Mouse (Mus musculus): ENCODE results near the gene Hist1h2ab. TPM values are rescaled to one million over a fixed set of nuclear protein-coding genes. Genes with fewer than 3 reads are reported as not detected.

Gene Hist1h2ab
- total RNA-seq, 2 experiments from 2014 or later, result 9.2 to 1,996 TPM

GRCm38 (mm10) chr13:23732156-23732804 is 18.6 kb upstream of the Hist1h2ab start:
- peak; percentile 66; the same call in 1 of the 2 replicates for ATAC-seq (replicated peaks; ENCODE audit: poor library complexity, severe bottlenecking)

DNA sequence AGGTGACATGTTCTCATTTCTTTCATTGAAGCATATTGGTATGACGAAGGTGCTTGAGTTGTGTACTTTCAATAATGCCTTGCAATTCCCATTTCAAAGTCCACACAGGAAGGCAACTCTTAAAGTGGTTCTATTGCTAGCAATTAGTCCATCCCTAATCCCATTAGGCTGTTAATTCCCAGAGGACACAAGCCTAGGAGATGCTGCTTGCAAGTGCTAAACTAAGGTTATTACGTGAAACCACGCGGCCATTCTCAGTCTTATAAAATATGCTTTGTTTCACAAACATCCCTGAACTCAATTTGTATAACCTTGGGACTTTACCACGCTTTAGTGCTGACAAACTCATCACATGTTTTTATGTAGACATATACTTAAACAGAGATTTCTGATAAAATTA is 13.8 kb upstream of the Hist1h2ab start:
- no peak for ATAC-seq (replicated peaks; ENCODE audit: poor library complexity, severe bottlenecking)

- no peak for ATAC-seq (replicated peaks; ENCODE audit: poor library complexity, severe bottlenecking)
Measured at GRCm38 (mm10) chr13:23738041-23738440, 12.9 kb upstream of the Hist1h2ab start.

DNA sequence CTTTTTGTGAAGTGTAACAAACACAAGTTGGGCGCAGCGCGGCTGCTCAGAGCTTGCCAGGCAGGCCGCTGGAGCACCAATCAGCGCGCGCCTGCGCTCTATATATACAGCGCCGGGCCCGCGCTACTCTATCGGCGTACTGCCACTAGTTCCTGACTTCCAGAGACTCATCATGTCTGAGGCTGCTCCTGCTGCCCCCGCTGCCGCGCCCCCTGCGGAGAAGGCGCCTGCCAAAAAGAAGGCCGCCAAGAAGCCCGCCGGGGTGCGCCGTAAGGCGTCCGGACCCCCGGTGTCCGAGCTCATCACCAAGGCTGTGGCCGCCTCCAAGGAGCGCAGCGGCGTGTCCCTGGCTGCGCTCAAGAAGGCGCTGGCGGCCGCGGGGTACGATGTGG is 12.3 kb upstream of the Hist1h2ab start, which contains the start of gene Hist1h1c:
Gene Hist1h1c (plus strand): TSS at position 132 of the 392 bp plus-strand sequence.
- ATAC-seq (replicated peaks; ENCODE audit: poor library complexity, severe bottlenecking), result peak; percentile 68

DNA sequence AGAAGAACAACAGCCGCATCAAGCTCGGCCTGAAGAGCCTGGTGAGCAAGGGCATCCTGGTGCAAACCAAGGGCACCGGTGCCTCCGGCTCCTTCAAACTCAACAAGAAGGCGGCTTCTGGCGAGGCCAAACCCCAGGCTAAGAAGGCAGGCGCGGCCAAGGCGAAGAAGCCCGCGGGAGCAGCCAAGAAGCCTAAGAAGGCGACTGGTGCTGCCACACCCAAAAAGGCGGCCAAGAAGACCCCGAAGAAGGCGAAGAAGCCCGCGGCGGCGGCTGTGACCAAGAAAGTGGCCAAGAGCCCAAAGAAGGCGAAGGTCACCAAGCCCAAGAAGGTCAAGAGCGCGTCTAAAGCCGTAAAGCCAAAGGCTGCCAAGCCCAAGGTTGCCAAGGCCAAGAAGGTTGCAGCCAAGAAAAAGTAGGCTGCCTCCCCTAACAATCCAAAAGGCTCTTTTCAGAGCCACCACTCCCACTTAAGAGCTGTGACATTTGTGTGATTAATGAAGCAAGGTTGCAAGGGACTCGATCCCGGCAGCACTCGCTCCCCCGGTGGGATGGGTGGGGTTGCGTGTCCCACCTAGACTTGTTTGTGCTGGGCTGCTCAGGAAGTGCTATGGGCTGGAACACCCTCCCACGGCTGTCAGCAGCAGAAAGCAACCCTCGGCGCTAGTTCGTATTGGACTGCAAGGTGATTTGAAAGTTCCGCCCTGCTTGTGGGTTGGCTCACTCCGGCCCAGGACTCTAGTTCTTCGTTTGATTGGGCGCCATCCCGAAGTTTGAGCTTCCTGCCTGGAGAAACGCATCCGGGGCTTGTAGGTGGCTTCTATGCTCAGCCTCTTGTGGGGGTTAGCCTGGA is 11.6 kb upstream of the Hist1h2ab start:
- ATAC-seq (replicated peaks; ENCODE audit: poor library complexity, severe bottlenecking), result peak; percentile 72

GRCm38 (mm10) chr13:23739922-23740252 is 11.0 kb upstream of the Hist1h2ab start:
- no peak for ATAC-seq (replicated peaks; ENCODE audit: poor library complexity, severe bottlenecking)

GRCm38 (mm10) chr13:23740256-23740840 is 10.6 kb upstream of the Hist1h2ab start:
- no peak for ATAC-seq (replicated peaks; ENCODE audit: poor library complexity, severe bottlenecking)

DNA sequence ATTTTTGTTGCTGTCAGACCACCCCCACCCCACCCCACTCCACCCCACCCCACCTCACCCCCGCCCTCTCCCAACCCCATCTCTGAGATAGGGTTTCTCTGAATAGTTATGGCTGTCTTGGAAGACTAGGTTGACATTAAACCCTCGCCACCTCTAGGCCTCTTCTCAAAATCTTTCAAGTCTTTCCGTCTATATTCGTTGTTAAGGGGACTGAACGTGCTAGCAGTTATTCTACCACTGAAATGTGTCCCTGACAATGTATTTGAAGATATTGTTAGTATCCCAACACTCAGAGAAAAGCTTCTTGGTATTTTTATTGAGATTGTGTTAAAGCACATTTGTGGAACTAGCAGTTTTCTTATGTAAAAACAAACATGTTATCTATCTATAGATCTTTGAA is 10.0 kb upstream of the Hist1h2ab start:
- ATAC-seq (replicated peaks; ENCODE audit: poor library complexity, severe bottlenecking), result no peak

DNA sequence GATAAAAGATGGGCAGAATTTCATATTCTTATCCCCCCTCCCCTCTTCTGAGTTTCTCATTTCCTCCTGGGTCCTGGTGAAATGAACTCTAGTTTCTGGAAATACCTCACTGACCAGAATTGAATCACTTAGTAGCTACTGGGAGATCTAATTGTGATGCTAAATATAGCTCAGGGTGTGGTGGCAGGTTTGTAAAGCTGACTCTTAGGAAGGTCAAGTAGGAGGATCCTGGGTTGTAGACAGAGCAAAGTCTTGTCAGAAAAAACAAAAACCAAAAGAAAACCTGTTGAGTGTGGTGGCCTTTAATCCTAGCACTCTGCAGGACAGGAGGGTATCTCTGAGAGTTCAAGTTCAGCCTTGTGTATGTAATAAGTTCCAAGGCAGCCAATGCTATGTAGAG is 8.9 kb upstream of the Hist1h2ab start:
- no peak for ATAC-seq (replicated peaks; ENCODE audit: poor library complexity, severe bottlenecking)

GRCm38 (mm10) chr13:23743215-23743614 is 7.7 kb upstream of the Hist1h2ab start:
- no peak for ATAC-seq (replicated peaks; ENCODE audit: poor library complexity, severe bottlenecking)

DNA sequence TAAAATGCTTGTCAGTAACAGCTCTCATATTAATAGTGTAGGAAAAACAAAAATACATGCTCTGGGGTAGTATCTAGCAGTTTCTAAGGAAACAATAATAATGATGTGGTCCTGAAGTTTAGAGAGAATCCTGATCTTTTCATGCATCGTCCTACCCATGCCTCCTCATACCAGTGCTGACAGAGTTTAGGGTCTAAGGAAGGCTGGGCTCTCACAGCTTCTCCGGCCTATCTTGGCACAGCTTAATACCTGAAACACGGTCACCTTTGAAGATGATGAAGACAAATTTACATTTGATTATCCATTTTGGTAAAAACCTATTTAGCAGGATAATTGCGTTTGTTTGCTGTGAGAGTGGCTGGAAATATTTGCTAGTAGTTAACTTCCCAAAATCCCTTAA is 7.0 kb upstream of the Hist1h2ab start:
- no peak for ATAC-seq (replicated peaks; ENCODE audit: poor library complexity, severe bottlenecking)

GRCm38 (mm10) chr13:23744421-23745380 is 6.2 kb upstream of the Hist1h2ab start:
- 0 out of 2 replicates have a peak, but pooled peaks have one; percentile 8 for ATAC-seq (replicated peaks; ENCODE audit: poor library complexity, severe bottlenecking)

DNA sequence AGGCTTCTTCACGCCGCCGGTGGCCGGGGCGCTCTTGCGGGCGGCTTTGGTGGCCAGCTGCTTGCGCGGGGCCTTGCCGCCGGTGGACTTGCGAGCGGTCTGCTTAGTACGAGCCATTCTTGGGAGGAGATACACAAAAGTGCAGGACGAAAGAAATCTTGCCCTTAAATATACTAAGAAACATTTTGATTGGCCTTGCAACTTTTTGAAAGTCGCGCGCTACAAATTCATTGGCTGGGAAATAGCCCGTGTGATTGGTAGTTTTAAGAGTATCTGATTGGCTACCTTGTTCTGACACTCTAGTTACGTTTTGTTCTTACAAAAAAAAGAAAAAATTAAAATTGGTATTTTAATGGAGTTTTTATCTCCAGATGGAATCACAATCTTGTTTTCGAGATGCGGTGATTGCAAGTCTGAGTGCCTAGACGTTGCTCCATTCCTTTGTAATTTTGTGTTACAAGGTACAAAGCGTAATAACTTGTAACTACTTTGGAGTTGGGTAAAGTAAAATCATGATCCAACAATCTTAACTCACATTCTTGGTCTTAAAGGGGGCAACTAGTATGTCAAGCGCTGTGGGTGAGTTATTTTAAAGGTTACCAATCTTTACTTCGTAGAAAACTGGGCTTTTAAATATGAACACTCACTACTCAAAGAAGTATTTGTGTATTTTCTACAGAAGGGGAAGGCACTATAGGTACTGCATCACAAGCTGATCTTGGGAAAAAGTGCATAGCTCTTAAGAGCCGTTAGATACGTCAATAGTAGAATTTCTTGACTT is 5.4 kb upstream of the Hist1h2ab start, which contains the start of gene Hist1h3c:
Gene Hist1h3c (minus strand): TSS at position 222 of the 781 bp plus-strand sequence.
- ATAC-seq (replicated peaks; ENCODE audit: poor library complexity, severe bottlenecking), result peak; percentile 50

- peak; percentile 71 for ATAC-seq (replicated peaks; ENCODE audit: poor library complexity, severe bottlenecking)
Measured at GRCm38 (mm10) chr13:23746201-23747080, 4.5 kb upstream of the Hist1h2ab start, which contains the start of gene Hist1h2bb. Hist1h2bb (plus strand) TSS chr13:23746734.

DNA sequence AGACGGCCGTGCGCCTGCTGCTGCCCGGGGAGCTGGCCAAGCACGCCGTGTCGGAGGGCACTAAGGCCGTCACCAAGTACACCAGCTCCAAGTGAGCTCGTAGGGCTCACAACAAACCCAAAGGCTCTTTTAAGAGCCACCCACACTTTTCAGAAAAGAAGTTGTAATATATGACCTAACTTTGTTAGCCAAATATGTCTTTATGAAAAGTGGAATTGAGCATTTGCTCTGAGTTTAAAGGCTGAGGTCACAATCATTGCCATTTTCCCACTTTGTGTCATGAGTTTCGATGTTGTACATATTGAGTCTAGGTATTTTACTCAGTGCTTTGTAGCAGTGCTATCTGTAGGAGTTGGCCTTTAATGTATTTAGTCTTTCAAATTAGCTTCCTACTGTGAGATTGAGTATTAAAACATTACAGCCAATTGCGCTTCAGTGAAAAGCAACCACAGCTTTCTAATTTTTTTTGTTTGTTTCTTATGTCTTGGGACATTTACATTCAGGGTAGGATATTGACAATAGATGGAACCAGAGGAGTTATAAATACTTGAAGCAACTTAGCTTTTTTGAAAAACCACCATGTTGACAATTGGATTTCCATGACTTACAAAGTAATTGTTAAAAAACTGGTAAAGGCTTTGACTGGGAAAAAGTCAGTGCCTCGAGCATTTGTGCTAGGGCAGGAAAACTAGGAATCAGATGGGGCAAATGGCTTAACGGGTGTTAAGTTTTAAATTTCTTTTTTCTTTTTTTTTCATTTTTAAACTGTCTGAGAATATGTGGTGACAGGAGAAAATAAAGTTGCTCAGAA is 3.6 kb upstream of the Hist1h2ab start:
- ATAC-seq (replicated peaks; ENCODE audit: poor library complexity, severe bottlenecking), result peak; percentile 3; the same call in 1 of the 2 replicates

DNA sequence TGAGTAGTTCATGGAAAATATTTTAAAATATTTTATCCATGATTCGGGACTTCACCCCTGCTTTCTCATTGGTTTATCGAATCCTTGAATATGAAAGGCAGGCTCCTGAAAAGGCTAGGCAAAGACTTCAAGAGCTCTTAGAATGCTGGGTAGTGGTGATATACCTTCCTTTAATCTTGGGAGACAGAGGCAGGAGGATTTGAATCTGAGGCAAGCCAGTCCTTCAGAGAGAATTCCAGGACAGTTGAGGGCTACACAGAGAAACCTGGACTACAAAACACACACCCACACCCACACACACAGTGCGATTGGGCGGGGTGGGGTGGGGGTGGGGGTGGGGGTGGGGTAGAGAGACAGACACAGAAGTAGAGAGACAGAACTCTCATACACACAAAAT is 3.0 kb upstream of the Hist1h2ab start:
- no peak for ATAC-seq (replicated peaks; ENCODE audit: poor library complexity, severe bottlenecking)

- ATAC-seq (replicated peaks; ENCODE audit: poor library complexity, severe bottlenecking), result no peak
Measured at GRCm38 (mm10) chr13:23749563-23750121, 1.3 kb upstream of the Hist1h2ab start.
